Mouse (Mus musculus): Measurements from ENCODE around the gene Rbm24. TPM values are rescaled to one million over a fixed set of nuclear protein-coding genes. Genes with fewer than 3 reads are reported as not detected.

The Rbm24 gene
- polyA plus RNA-seq, 1 experiment from 2014 or later, result 0.13 TPM

- H3K9ac ChIP-seq, result no peak overlapping the region
- 71% methylated on average over 6 of the region's 6 CpGs for whole genome bisulfite sequencing (ENCODE audit: insufficient replicate concordance)
- ATAC-seq, result no peak
Observed at GRCm38 (mm10) chr13:46446062-46446461, 27.8 kb downstream of the Rbm24 start.

GRCm38 (mm10) chr13:46448276-46448675 lies 30.0 kb downstream of the Rbm24 start:
- Histone ChIP-seq H3K27ac (no peak overlapping the region), H3K9me3 (replicated peaks) (no peaks in the 10 kb centered on the region), H3K27me3 (replicated peaks) (no peaks in the 10 kb centered on the region), H3K4me1 (peaks cover 6% of the 10 kb centered on the region; the same call in 1 of the 2 replicates), H3K4me3 (no peak overlapping the region), H3K9ac (no peak overlapping the region), H3K36me3 (no peaks in the 10 kb centered on the region), H3K4me2 (no peak overlapping the region)
- no peak for ATAC-seq
- WGBS (ENCODE audit: insufficient replicate concordance), result 47% methylated on average over 2 of the region's 2 CpGs

More at GRCm38 (mm10) chr13:46446062-46446461, 27.8 kb downstream of the Rbm24 start:
- no peaks in the 10 kb centered on the region for H3K27me3 ChIP-seq (replicated peaks)
- no peaks in the 10 kb centered on the region for H3K36me3 ChIP-seq
- no peak overlapping the region for H3K27ac ChIP-seq
- H3K4me3 ChIP-seq, result no peak overlapping the region
- no peak overlapping the region for H3K4me2 ChIP-seq
- peaks cover 6% of the 10 kb centered on the region; the same call in 1 of the 2 replicates for H3K4me1 ChIP-seq
- H3K9me3 ChIP-seq (replicated peaks), result no peaks in the 10 kb centered on the region

GRCm38 (mm10) chr13:46449955-46450354 lies 31.7 kb downstream of the Rbm24 start:
- H3K9ac ChIP-seq, result no peak overlapping the region
- WGBS (ENCODE audit: insufficient replicate concordance), result 53% methylated on average over 4 of the region's 4 CpGs
- no peaks in the 10 kb centered on the region for H3K9me3 ChIP-seq (replicated peaks)
- H3K27me3 ChIP-seq (replicated peaks), result no peaks in the 10 kb centered on the region
- H3K4me3 ChIP-seq, result no peak overlapping the region
- no peak for ATAC-seq
- no peak overlapping the region for H3K27ac ChIP-seq
- H3K4me1 ChIP-seq, result no peaks in the 10 kb centered on the region
- H3K36me3 ChIP-seq, result no peaks in the 10 kb centered on the region
- no peak overlapping the region for H3K4me2 ChIP-seq

- Histone ChIP-seq H3K9ac (no peak overlapping the region), H3K9me3 (replicated peaks) (no peaks in the 10 kb centered on the region), H3K4me2 (no peak overlapping the region), H3K27me3 (replicated peaks) (no peaks in the 10 kb centered on the region), H3K27ac (no peak overlapping the region), H3K4me3 (no peak overlapping the region), H3K4me1 (no peaks in the 10 kb centered on the region), H3K36me3 (no peaks in the 10 kb centered on the region)
- WGBS (ENCODE audit: insufficient replicate concordance), result 59% methylated on average over 7 of the region's 7 CpGs
- ATAC-seq, result no peak
Observed at GRCm38 (mm10) chr13:46450623-46451022, 32.4 kb downstream of the Rbm24 start.

GRCm38 (mm10) chr13:46451548-46451947 lies 33.3 kb downstream of the Rbm24 start:
- Histone ChIP-seq H3K4me2 (no peak overlapping the region), H3K27ac (no peak overlapping the region), H3K9me3 (replicated peaks) (no peaks in the 10 kb centered on the region), H3K9ac (no peak overlapping the region), H3K4me1 (no peaks in the 10 kb centered on the region), H3K27me3 (replicated peaks) (no peaks in the 10 kb centered on the region), H3K36me3 (no peaks in the 10 kb centered on the region), H3K4me3 (no peak overlapping the region)
- 55% methylated on average over 3 of the region's 3 CpGs for WGBS (ENCODE audit: insufficient replicate concordance)
- no peak for ATAC-seq

GRCm38 (mm10) chr13:46459546-46459945 lies 41.3 kb downstream of the Rbm24 start:
- Histone ChIP-seq H3K36me3 (no peaks in the 10 kb centered on the region), H3K27ac (no peak overlapping the region), H3K27me3 (replicated peaks) (peaks cover 4% of the 10 kb centered on the region; the same call in 1 of the 2 replicates), H3K4me1 (no peaks in the 10 kb centered on the region), H3K9me3 (replicated peaks) (no peaks in the 10 kb centered on the region), H3K4me3 (no peak overlapping the region), H3K4me2 (no peak overlapping the region), H3K9ac (no peak overlapping the region)
- no peak for ATAC-seq
- WGBS (ENCODE audit: insufficient replicate concordance), result 72% methylated on average over 10 of the region's 10 CpGs

- Histone ChIP-seq H3K4me3 (no peak overlapping the region), H3K4me1 (no peaks in the 10 kb centered on the region), H3K4me2 (no peak overlapping the region), H3K36me3 (no peaks in the 10 kb centered on the region), H3K27ac (no peak overlapping the region), H3K27me3 (replicated peaks) (peaks cover 4% of the 10 kb centered on the region; the same call in 1 of the 2 replicates), H3K9me3 (replicated peaks) (no peaks in the 10 kb centered on the region), H3K9ac (no peak overlapping the region)
- WGBS (ENCODE audit: insufficient replicate concordance), result 67% methylated on average over 4 of the region's 4 CpGs
- ATAC-seq, result no peak
Observed at GRCm38 (mm10) chr13:46462280-46462679, 44.0 kb downstream of the Rbm24 start.

GRCm38 (mm10) chr13:46463764-46464163 lies 45.5 kb downstream of the Rbm24 start:
- Histone ChIP-seq H3K9me3 (replicated peaks) (no peaks in the 10 kb centered on the region), H3K27ac (no peak overlapping the region), H3K36me3 (no peaks in the 10 kb centered on the region), H3K4me2 (no peak overlapping the region), H3K4me1 (no peaks in the 10 kb centered on the region), H3K27me3 (replicated peaks) (peaks cover 4% of the 10 kb centered on the region; the same call in 1 of the 2 replicates), H3K4me3 (no peak overlapping the region), H3K9ac (no peak overlapping the region)
- no peak for ATAC-seq
- 28% methylated on average over 3 of the region's 3 CpGs for WGBS (ENCODE audit: insufficient replicate concordance)

- Histone ChIP-seq H3K4me1 (no peaks in the 10 kb centered on the region), H3K4me3 (no peak overlapping the region), H3K9me3 (replicated peaks) (no peaks in the 10 kb centered on the region), H3K4me2 (no peak overlapping the region), H3K36me3 (no peaks in the 10 kb centered on the region), H3K9ac (no peak overlapping the region), H3K27ac (no peak overlapping the region), H3K27me3 (replicated peaks) (peaks cover 3% of the 10 kb centered on the region; the same call in 1 of the 2 replicates)
- no peak for ATAC-seq
- 48% methylated on average over 8 of the region's 8 CpGs for WGBS (ENCODE audit: insufficient replicate concordance)
Observed at GRCm38 (mm10) chr13:46468251-46468650, 50.0 kb downstream of the Rbm24 start.

GRCm38 (mm10) chr13:46469536-46469935 lies 51.3 kb downstream of the Rbm24 start:
- no peaks in the 10 kb centered on the region for H3K9me3 ChIP-seq (replicated peaks)
- H3K4me1 ChIP-seq, result no peaks in the 10 kb centered on the region
- H3K4me2 ChIP-seq, result no peak overlapping the region
- no peaks in the 10 kb centered on the region for H3K36me3 ChIP-seq
- no peak overlapping the region for H3K9ac ChIP-seq
- ATAC-seq, result no peak
- no peak overlapping the region for H3K4me3 ChIP-seq
- no peak overlapping the region for H3K27ac ChIP-seq
- H3K27me3 ChIP-seq (replicated peaks), result no peaks in the 10 kb centered on the region
- 82% methylated on average over 2 of the region's 2 CpGs for WGBS (ENCODE audit: insufficient replicate concordance)

Other genes starting within 250 kb of the Rbm24 start
- not detected in 2 replicates for gene Stmnd1, start 144.7 kb upstream of the Rbm24 start, polyA plus RNA-seq (2016; fragmentation: Nextera tagmentation; extraction: Ambion mirVana)
- 1.7 and 2.4 TPM in 2 replicates for gene Cap2, start 83.4 kb downstream of the Rbm24 start, polyA plus RNA-seq (2016; fragmentation: Nextera tagmentation; extraction: Ambion mirVana)